Mouse (Mus musculus) spleen, adult 2 months (tissue): ENCODE data around the gene Dhx57.

Source experiments
- CTCF ChIP-seq: fragments of 200-500 bp; IDR thresholded peaks from 2 replicates; pipeline ENCODE4 v1.5.1; 2011; ENCODE audit warnings: mild to moderate bottlenecking, inconsistent platforms; ENCODE audit not compliant: insufficient read depth, insufficient read length, insufficient replicate concordance; ENCODE audit errors: extremely low read depth
- POLR2A ChIP-seq: fragments of 200-500 bp; IDR thresholded peaks from 2 replicates; pipeline ENCODE4 v1.6.1; 2011; ENCODE audit warnings: low read depth, low read length, inconsistent platforms

DNA sequence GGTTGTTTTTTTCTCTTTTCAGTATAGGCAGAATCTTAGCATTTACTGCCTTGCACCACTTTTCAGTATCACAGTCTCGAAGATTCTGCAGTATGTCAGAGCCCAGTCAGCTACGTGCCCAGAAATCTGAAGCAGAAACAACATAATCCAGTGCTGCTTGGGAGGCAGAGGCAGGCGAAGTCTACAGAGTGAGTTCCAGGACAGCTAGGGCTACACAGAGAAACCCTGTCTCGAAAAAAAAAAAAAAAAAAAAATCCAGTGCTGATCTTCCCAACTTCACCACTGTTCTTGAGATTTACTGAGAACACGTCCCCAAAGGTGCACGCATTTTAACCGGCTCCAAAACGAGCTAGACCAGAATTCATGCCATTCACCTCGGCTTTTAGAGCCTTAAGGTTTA is 66.4 kb downstream of the Dhx57 start:
- no peak for TF ChIP-seq CTCF
- TF ChIP-seq POLR2A: no peak
